Mouse (Mus musculus) small intestine, adult 2 months (tissue): ENCODE results near the gene Sucla2.

Experiments used
- CTCF ChIP-seq: fragments of 200-500 bp; IDR thresholded peaks from 2 replicates; pipeline ENCODE4 v1.5.1; 2012; ENCODE audit warnings: low read depth, mild to moderate bottlenecking, control low read depth, inconsistent platforms, low read length, moderate library complexity, mixed read lengths; ENCODE audit not compliant: insufficient replicate concordance, insufficient read length; ENCODE audit errors: extremely low read depth
- POLR2A ChIP-seq: fragments of 200-500 bp; IDR thresholded peaks from 2 replicates; pipeline ENCODE4 v1.6.1; 2012; ENCODE audit warnings: low read depth, mild to moderate bottlenecking, control low read depth, inconsistent platforms, low read length, moderate library complexity

DNA sequence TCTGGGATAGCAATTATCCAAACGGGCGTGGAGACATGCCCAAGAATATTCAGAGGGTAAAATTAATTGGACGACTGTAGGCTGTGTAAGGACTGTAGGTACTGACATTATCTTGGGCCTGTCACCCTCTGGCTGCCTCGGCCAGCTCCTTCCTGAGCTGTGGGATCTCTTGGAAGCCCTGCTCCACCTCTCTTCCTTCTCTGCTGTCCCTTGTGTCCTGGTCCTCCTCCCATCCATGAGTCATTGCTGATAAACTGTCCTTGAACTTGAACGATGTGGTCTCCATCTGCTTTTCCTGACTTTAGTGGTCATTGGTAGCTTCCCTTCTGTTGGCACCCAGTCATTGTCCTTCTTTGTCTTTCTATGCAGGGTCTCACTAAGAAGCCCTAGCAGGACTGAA is 38.5 kb upstream of the Sucla2 start:
- TF ChIP-seq CTCF: no peak
- no peak for TF ChIP-seq POLR2A
